Mouse (Mus musculus): Measurements from ENCODE around the gene Tnfsf12.

Gene Tnfsf12

GRCm38 (mm10) chr11:69681314-69682208 is 14.1 kb downstream of the Tnfsf12 start, which contains the start of gene Senp3:
Gene Senp3, minus strand, starts transcription at chr11:69682084.
- DNase-seq (ENCODE audit: low spot score), result peak; percentile 96

- no peak for DNase-seq (ENCODE audit: low spot score)
Observed at GRCm38 (mm10) chr11:69680136-69680855, 15.4 kb downstream of the Tnfsf12 start.

DNA sequence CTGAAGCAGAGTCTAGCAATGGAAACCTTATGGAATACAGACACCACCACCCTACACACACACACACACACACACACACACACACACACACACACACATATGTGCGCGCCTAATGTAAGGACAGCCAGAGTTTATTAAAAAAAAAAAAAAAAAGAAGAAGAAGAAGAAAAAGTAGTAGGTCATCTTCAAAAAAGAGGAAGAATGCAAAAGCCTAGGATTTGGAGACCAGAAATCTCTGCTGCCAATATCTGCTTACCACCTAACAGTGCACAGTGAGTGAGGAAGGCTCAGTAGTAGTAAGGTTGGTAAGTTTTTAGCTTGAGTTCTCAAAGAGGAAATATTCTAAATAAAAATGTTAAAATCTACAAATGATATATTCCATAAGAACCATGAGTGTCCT is 16.5 kb downstream of the Tnfsf12 start:
- DNase-seq (ENCODE audit: low spot score), result no peak

GRCm38 (mm10) chr11:69672211-69672706 is 23.4 kb downstream of the Tnfsf12 start, which contains the start of gene Eif4a1:
Gene Eif4a1, minus strand, starts transcription at chr11:69672423.
- DNase-seq (ENCODE audit: low spot score), result peak; percentile 100

- DNase-seq (ENCODE audit: low spot score), result no peak
Observed at GRCm38 (mm10) chr11:69671726-69672124, 23.9 kb downstream of the Tnfsf12 start.

GRCm38 (mm10) chr11:69670786-69671725 is 24.6 kb downstream of the Tnfsf12 start:
- peak; percentile 96 for DNase-seq (ENCODE audit: low spot score)

DNA sequence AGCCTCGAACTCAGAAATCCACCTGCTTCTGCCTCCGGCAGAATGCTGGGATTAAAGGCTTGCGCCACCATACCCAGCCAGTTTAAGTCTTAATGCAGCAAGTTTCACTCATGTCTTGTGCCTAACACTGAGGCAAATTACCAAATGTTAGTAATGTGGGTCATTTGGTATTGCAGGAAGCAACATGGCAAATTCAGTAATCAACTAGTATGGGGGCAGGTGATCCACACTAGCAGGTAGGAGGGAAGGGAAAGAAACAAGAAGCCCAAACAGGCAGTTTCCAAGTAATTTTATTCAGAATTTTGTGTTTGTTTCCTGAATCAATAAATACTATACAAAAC is 29.0 kb downstream of the Tnfsf12 start:
- DNase-seq (ENCODE audit: low spot score), result no peak

DNA sequence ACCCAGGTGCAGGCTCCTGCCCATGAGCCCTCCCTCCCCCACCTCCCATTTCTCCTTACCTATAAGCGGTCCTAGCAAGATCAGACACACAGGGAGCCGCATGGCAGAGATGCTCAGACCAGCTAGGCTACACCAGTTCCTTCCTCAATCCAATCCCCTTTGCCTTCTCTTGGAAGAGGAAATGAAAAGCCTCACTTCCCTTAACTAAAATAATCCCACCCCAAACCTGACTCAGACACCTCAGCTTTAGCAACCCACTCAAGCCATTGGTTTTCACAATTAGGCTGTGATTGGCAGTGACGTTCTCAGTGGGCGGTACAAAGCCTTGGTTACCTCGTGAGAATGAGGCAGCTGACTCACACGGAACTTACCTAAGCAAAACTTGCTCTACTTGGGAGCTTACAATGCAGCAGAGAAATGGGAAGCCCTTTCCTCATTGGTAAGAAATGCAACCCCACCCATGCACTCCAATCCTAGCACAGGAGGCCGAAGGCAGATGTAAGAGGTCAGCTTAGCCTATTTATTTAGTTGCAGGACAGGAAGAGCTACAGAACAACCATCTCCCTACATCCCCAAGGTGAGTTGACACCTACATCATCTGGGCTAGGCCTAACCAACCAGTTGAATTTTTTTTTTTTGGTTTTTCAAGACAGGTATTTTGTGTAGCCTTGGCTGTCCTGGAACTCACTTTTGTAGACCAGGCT is 29.5 kb downstream of the Tnfsf12 start, which contains the start of gene Cd68:
Cd68 (minus strand) TSS at position 193 of the 704 bp plus-strand sequence.
- peak; percentile 80 for DNase-seq (ENCODE audit: low spot score)

DNA sequence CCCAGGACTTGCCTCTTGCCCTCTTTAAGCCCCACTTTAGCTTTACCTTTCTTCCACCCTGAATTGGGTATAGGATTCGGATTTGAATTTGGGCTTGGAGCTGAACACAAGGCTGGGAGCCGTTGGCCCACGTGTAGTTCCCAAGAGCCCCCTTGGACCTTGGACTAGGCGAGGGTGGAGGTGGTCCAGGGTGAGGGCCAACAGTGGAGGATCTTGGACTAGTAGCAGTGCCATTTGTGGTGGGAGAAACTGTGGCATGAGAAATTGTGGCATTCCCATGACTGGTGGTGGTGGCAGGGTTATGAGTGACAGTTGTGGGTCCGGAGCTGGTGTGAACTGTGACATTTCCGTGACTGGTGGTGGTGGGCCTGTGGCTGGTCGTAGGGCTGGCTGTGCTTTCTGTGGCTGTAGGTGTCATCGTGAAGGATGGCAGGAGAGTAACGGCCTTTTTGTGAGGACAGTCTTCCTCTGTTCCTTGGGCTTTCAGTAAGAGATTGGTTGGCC is 30.1 kb downstream of the Tnfsf12 start:
- no peak for DNase-seq (ENCODE audit: low spot score)

GRCm38 (mm10) chr11:69664841-69665240 is 30.8 kb downstream of the Tnfsf12 start:
- DNase-seq (ENCODE audit: low spot score), result no peak

- DNase-seq (ENCODE audit: low spot score), result no peak
Observed at GRCm38 (mm10) chr11:69663795-69664194, 31.9 kb downstream of the Tnfsf12 start.

GRCm38 (mm10) chr11:69662967-69663671 is 32.5 kb downstream of the Tnfsf12 start:
- DNase-seq (ENCODE audit: low spot score), result no peak

- DNase-seq (ENCODE audit: low spot score), result peak; percentile 93
Observed at GRCm38 (mm10) chr11:69662213-69662966, 33.3 kb downstream of the Tnfsf12 start, which contains the start of gene Mpdu1. Gene Mpdu1, minus strand, starts transcription at chr11:69662642.

GRCm38 (mm10) chr11:69661221-69661881 is 34.3 kb downstream of the Tnfsf12 start:
- no peak for DNase-seq (ENCODE audit: low spot score)

DNA sequence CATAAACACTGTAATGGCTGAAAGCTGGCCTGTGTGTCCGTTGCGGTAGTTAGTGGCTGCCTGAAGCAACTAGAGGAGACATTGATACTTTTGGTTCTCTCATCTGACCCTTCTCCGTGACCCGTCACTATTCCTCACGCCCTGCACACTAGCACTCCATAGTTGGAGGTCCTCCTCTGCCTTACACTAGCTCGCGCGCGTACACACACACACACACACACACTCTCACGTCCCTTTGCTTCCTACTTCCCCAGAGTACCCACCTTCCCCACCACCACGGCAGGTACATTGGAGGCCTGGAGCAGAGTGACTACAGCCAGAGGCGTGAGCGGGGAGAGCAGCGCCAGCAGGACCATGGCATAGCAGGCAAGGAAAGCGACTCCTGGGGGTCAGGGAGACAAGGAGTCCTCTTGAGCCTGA is 38.2 kb downstream of the Tnfsf12 start:
- DNase-seq (ENCODE audit: low spot score), result no peak

- peak; percentile 49 for DNase-seq (ENCODE audit: low spot score)
Observed at GRCm38 (mm10) chr11:69656617-69657461, 38.8 kb downstream of the Tnfsf12 start.

- no peak for DNase-seq (ENCODE audit: low spot score)
Observed at GRCm38 (mm10) chr11:69656065-69656455, 39.6 kb downstream of the Tnfsf12 start.

All from layer of hippocampus, adult 11-12 months (tissue).